Mouse (Mus musculus) bone marrow macrophage, adult 2 months (primary cell): Measurements from ENCODE around the gene Spi1.

Source experiments
- CTCF ChIP-seq: IDR thresholded peaks from 2 replicates; pipeline ENCODE4 v1.5.1; 2012; ENCODE audit warnings: low read depth, mild to moderate bottlenecking, low read length, moderate library complexity
- POLR2A ChIP-seq: IDR thresholded peaks from 2 replicates; pipeline ENCODE4 v1.6.1; 2012; ENCODE audit warnings: mild to moderate bottlenecking, low read depth, low read length, borderline replicate concordance

DNA sequence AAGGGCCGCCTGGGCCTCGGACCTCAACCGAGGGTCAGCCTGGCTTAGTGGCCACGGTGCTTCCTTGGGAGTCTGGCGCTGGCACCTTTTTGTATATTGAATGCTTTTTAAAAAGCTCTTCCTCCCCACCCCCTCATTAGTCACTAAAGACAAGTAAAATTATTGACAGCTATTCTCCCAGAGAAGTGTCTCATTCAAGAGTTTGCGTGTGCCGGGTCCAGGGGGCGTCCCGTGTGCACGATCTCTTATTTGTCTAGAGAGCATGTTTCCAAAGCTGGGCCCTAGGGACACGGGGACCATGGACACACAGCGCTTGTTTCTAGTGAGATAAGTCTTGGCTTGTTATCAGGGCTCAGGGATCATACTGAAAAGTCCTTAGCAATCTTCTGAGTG is 33.4 kb downstream of the Spi1 start:
- TF ChIP-seq CTCF (no peak), POLR2A (no peak)
